ENCODE assay signal across 8 mouse cellular contexts in genomic region chr17:79715649-79716143, GRCm38 (mm10). TPM values are rescaled to one million over a fixed set of nuclear protein-coding genes. Genes with fewer than 3 reads are reported as not detected.
A peak's percentile ranks its signal among the peaks of the same experiment; 100 is the strongest.
DNase-seq lines count a peak whose midpoint lies in the region; ATAC-seq and TF ChIP-seq lines count a peak whose summit lies in the region.

No protein-coding gene starts in this region.

- H3K27ac ChIP-seq in intestine, postnatal 0 days (ENCODE audit: low read depth, low read length), result no peak overlapping the region
- no peak overlapping the region for H3K27ac ChIP-seq in midbrain, embryonic 11.5 days (ENCODE audit: low read depth, low read length)

- DNase-seq in adrenal gland, adult 18-20 months (ENCODE audit: low spot score in 2 of 2), result peak; percentile 81 to 82
- DNase-seq in embryo, embryonic 11 days, result peak; percentile 95
- peak; percentile 82 to 85 for DNase-seq in left cerebral cortex, postnatal 36 days (ENCODE audit: low spot score in 2 of 2)
- DNase-seq in midbrain, embryonic 11.5 days (ENCODE audit: low spot score, missing footprints), result peak; percentile 99
- DNase-seq in right cerebral cortex, postnatal 4 days, result peak; percentile 88
- DNase-seq in yolk sac, embryonic 10.5 days (ENCODE audit: low spot score), result peak; percentile 83

- H3K4me1 ChIP-seq in intestine, postnatal 0 days (replicated peaks; ENCODE audit: control insufficient read depth, insufficient read depth, low read length), result no peaks in the 10 kb centered on the region; the same call in 1 of the 2 replicates
- H3K4me1 ChIP-seq in midbrain, embryonic 11.5 days (ENCODE audit: control insufficient read depth, insufficient read depth, low read length), result peaks cover 19% of the 10 kb centered on the region

- H3K27me3 ChIP-seq in intestine, postnatal 0 days (replicated peaks; ENCODE audit: control insufficient read depth, insufficient read depth, low read length), result peaks cover 62% of the 10 kb centered on the region
- H3K27me3 ChIP-seq in midbrain, embryonic 11.5 days (ENCODE audit: control insufficient read depth, insufficient read depth, low read length), result peaks cover 45% of the 10 kb centered on the region

- peak overlapping the region; percentile 83 for H3K4me2 ChIP-seq in intestine, postnatal 0 days (replicated peaks; ENCODE audit: low read depth)
- H3K4me2 ChIP-seq in midbrain, embryonic 11.5 days, result peak overlapping the region; percentile 87

- peak; percentile 91 for TF ChIP-seq CTCF in intestine, postnatal 0 days (IDR thresholded peaks at IDR 0.05; ENCODE audit: low read depth)

- no peaks in the 10 kb centered on the region for H3K36me3 ChIP-seq in intestine, postnatal 0 days (ENCODE audit: control insufficient read depth, insufficient read depth)
- H3K36me3 ChIP-seq in midbrain, embryonic 11.5 days (ENCODE audit: control insufficient read depth, insufficient read depth, low read length), result no peaks in the 10 kb centered on the region

- H3K9ac ChIP-seq in intestine, postnatal 0 days (ENCODE audit: low read depth, low read length), result 0 out of 2 replicates have a peak overlapping the region, but pooled peaks have one; percentile 17
- peak overlapping the region; percentile 58 for H3K9ac ChIP-seq in midbrain, embryonic 11.5 days (ENCODE audit: low read length)

- H3K4me3 ChIP-seq in intestine, postnatal 0 days (ENCODE audit: low read depth, low read length), result peak overlapping the region; percentile 43
- peak overlapping the region; percentile 38 for H3K4me3 ChIP-seq in midbrain, embryonic 11.5 days (ENCODE audit: low read depth, low read length)

- H3K9me3 ChIP-seq in intestine, postnatal 0 days (ENCODE audit: control insufficient read depth), result no peaks in the 10 kb centered on the region
- H3K9me3 ChIP-seq in midbrain, embryonic 11.5 days (ENCODE audit: control insufficient read depth, low read length), result peaks cover 4% of the 10 kb centered on the region; the same call in 1 of the 2 replicates

- intact Hi-C loops in left cerebral cortex, postnatal 36 days (cut with DNase I), result loop anchor here (5.0 kb wide), 1 partner anchor 53 kb away; no protein-coding TSS in a partner anchor

- under 1% methylated on average over 42 of the region's 42 CpGs for WGBS in intestine, postnatal 0 days
- under 1% methylated on average over 41 of the region's 42 CpGs for WGBS in midbrain, embryonic 11.5 days

- ATAC-seq in granulocyte monocyte progenitor cell, adult 5-6 weeks (replicated peaks; ENCODE audit: poor library complexity, severe bottlenecking), result peak; percentile 82
- ATAC-seq in intestine, postnatal 0 days, result peak; percentile 84
- ATAC-seq in midbrain, embryonic 11.5 days (ENCODE audit: low FRiP score), result peak; percentile 89

RNA-seq across cellular contexts. Expression of gene Cyp1b1, which starts 0.8 kb away (rescaled TPM):
- total RNA-seq in adrenal gland, adult 18-20 months (2021), result 10 to 100 TPM; 28.1 to 39.5 TPM
- 0.11 TPM in 1 of 2 replicates, not detected in the other for total RNA-seq in granulocyte monocyte progenitor cell, adult 5-6 weeks (2014; fragmentation: Nextera tagmentation)
- total RNA-seq in granulocyte monocyte progenitor cell, adult 5-6 weeks (2017), result 0.09 TPM in 1 of 2 replicates, not detected in the other
- 3.7 and 4.4 TPM in 2 replicates for polyA plus RNA-seq in intestine, postnatal 0 days (2015; fragmentation: Nextera tagmentation; extraction: Ambion mirVana)
- total RNA-seq in left cerebral cortex, postnatal 36 days (2021), result 1 to 10 TPM; 2.3 to 3.6 TPM
- 1.9 and 2.7 TPM in 2 replicates for polyA plus RNA-seq in midbrain, embryonic 11.5 days (2014; fragmentation: Nextera tagmentation; extraction: Ambion mirVana)

Comparison
In these comparisons a context has a peak if more than half of its experiments do, and no peak if none do; other contexts are left out.
1. RNA of gene Cyp1b1, which starts 0.8 kb away (total RNA-seq): 28.1 to 39.5 TPM in adrenal gland, adult 18-20 months; 2.3 to 3.6 TPM in left cerebral cortex, postnatal 36 days and 0.09 to 0.11 TPM in granulocyte monocyte progenitor cell, adult 5-6 weeks; every median in the first group is over 4 times any median in the second.
2. Peak in every context shown above with its lines, with median percentiles within 50 percentile points of each other: DNase-seq and ATAC-seq.